Mouse (Mus musculus): ENCODE data around the gene Dhps. TPM values are rescaled to one million over a fixed set of nuclear protein-coding genes. Genes with fewer than 3 reads are reported as not detected.
A peak's percentile ranks its signal among the peaks of the same experiment; 100 is the strongest.
"Not testable (repeated sequence)": the region's sequence is repeated elsewhere in the genome, so short reads cannot be mapped to it uniquely, and the experiment has no call there.

The Dhps gene
- total RNA-seq, 2 experiments from 2014 or later = 18.6 to 20.3 TPM

DNA sequence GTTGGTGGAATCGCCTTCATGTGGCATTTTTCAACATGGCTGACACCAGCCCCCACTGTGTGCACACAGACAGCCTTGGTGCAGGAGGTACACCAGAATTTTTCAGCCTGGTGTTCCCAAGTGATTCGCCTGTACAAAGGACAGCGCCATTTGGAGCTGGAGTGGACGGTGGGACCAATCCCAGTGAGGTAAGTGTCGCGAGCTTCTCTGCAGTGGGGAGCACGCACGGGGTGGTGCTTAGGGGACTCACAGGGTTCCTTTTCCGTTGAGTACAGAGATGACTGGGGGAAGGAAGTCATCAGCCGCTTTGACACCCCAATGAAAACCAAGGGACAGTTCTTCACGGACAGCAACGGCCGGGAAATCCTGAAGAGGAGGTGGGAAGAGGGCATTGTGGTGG, 23.5 kb downstream of the Dhps start:
- no peak for DNase-seq

DNA sequence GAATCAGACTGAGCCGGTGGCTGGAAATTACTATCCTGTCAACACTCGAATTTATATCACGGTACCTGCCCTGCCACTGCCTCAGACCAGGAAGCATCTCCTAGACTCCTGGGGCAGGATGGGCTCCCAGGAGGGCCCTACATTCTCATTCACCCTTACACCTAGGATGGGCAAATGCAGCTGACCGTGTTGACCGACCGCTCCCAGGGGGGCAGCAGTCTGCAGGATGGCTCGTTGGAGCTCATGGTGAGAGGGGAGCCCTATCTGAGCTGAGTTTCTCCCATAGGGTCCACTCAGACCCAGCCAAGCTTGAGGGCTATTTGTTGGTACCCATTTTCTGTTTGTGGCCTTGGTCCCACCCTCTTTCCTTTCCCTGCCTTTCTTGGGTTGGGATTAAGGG, 24.0 kb downstream of the Dhps start:
- DNase-seq = no peak

- no peak for DNase-seq
Observed at GRCm38 (mm10) chr8:85096196-85096595, 24.6 kb downstream of the Dhps start.

DNA sequence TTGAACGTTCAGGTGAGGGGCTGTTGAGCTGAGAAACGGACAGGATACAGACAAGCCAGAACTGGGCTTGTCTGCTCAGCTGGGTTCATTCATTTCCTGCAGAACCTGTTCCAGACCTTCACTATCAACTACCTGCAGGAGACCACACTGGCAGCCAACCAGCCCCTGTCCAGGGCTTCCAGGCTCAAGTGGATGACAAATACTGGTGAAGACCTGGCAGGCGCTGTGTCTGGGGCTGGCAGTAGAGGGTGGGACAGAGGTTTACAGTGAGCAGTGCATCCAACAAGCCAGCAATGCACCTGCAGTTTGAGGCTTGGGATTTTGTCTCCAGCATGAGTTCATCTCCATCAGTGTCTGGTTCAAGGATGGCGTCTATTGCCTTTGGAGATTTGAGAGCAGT, 25.3 kb downstream of the Dhps start:
- DNase-seq = no peak

DNA sequence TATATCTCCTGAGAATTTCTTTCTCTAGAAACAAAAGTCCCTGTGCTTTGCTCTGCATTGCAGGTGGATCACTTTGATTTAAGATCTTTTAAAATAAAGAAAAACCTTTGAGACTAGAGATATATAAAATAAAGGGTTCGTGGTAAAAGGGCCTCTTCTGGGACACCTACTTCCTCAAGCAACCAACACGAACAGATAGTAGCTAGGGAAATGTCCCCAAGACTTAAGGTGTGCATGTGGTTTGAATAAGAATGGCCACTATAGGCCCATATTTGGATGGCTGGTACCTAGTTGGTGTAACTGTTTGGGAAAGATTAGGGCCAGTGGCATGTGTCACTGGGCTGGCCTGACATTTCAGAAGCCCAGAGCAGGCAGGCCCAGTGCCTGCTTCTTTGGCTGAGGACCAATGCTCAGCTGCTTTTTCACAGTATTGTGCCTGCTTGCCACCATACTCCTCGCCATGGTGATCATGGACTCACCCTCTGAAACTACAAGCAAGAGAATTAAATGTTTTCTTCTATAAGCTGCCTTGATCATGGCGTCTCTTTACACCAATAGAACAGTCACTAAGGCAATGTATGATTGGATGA, 28.6 kb downstream of the Dhps start:
- DNase-seq = no peak

- no peak for DNase-seq
Observed at GRCm38 (mm10) chr8:85113241-85113640, 41.7 kb downstream of the Dhps start.

GRCm38 (mm10) chr8:85115501-85115900, 43.9 kb downstream of the Dhps start:
- no peak for DNase-seq

DNA sequence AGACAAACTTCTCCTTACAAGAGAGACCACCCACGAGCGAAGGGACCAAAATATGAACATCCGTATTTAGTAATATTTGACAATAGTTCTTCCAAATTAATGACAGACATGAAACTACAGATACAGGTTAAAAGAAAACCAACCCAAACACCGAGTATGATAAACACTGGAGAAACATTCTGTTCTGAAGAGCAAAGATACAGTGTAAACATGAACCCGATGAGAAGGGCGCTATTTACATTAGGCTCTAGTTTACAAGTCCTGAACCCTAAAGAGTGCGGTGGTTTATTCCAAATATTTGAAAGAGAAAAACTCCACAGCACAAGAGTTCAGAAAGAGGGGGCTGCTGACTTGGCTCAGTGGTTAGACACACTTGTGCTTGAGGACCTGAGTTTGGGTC, 45.4 kb downstream of the Dhps start:
- DNase-seq = no peak

DNA sequence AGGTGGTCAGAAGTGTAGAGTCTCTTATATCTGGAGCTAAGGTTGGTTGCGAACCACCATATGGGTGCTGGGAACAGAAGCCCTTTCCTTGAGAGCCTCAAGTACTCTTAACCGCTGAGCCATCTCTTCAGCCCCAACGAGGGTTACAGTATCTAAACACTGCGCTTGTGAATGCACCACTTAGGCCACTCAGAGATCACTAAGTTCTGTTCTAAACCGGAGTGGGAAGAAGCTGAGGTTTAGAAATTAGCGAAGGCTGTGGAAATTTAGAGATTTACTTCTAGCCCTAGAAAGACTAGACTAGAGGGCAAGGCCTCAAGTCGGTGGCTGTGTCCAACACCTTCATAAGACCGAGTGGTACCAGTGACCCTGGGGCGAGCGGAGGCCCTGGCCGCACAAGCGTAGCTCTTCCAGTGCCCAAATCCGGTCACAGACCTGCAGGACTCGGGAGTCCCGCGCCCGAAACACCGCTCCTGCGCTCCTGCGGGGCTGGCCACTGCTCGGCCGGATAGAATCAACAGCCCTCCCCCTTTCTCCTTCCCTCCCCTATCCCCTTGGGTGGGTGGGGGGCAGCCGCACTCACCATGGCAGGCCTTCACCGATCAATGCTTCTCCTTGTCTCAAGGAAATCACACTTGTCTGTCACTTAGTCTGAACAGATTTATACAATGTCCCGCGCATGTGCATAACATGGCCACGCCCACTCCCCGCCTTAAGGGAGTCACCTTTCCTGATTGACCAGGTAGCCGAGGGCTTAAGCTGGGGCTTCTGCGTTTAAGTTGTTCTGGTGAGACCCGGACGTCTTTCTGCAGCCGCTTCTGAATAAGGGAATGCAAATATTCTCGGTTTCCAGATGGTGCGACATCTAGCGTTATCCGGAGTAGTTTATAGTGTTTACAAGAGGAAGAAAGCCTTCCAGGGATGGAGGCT, 47.8 kb downstream of the Dhps start:
- DNase-seq = peak; percentile 47

DNA sequence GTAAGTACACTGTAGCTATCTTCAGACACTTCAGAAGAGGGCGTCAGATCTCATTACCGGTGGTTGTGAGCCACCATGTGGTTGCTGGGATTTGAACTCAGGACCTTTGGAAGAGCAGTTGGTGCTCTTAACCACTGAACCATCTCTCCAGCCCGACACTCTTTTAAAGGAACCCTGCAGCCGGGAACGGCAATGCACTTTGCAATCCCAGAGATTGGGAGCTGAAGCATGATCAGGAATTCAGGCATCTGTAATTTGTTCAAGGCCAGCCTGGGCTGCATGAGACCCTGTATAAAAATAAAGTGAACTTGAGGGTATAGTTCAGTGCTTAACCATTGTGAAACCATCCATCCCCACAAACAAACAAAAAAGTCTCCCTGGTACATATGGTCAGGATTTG, 48.7 kb downstream of the Dhps start:
- DNase-seq = not testable (repeated sequence)

- DNase-seq = no peak
Observed at GRCm38 (mm10) chr8:85122995-85123394, 51.4 kb downstream of the Dhps start, which contains the start of gene Zfp791. Gene Zfp791, minus strand, starts transcription at chr8:85123095.

DNA sequence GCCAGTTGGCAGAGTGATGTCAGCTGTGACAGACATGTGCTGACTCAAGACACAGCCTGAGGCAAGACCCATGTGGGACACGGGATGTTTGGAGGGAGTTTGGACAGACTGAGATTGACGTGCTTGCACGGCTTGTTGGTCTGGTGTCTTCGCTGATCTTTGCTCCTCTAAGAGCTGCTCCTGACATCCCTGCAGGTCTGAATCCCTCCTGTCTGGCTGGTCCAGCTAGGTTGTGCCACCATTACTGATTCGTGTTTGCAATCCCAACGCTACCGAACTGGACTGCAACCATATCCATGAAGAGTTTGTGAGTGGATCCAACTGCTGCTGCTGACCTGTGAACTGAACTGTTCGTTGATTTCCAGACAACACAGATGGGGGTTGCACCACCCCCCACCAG, 52.1 kb downstream of the Dhps start:
- DNase-seq = no peak

Small RNA genes lying within 50 kb of the gene (microRNA-seq; reads per million reads assigned to microRNA genes)
- gene Gm23388 (ENCODE audit: borderline replicate concordance in 2 of 2) (0 to 1.5 reads per million in 2 experiments), gene Mir7070 (ENCODE audit: borderline replicate concordance in 2 of 2) (0 reads per million in 2 experiments)

Other genes with a start within 250 kb of the Dhps start
- 1 to 10 TPM; 9.5 to 9.6 TPM for gene Dand5, start 248.9 kb upstream of the Dhps start, total RNA-seq (2021)
- gene Gadd45gip1, start 240.2 kb upstream of the Dhps start, total RNA-seq (2021) = 10 to 100 TPM; 20.5 to 22.6 TPM
- 100 to 1,000 TPM; 134 TPM for gene Rad23a, start 231.1 kb upstream of the Dhps start, total RNA-seq (2021)
- 100 to 1,000 TPM; 178 to 214 TPM for gene Calr, start 224.8 kb upstream of the Dhps start, total RNA-seq (2021)
- gene Farsa, start 214.8 kb upstream of the Dhps start, total RNA-seq (2021) = 10 to 100 TPM; 21.2 to 24.2 TPM
- gene Syce2, start 199.6 kb upstream of the Dhps start, total RNA-seq (2021) = 1 to 10 TPM in 1 of 2 experiments, under 1 TPM in 1; 0.95 to 1.2 TPM
- 10 to 100 TPM; 34.7 to 34.8 TPM for gene Gcdh, start 177.8 kb upstream of the Dhps start, total RNA-seq (2021)
- not detected for gene Klf1, start 169.8 kb upstream of the Dhps start, total RNA-seq (2021)
- 1 to 10 TPM; 4.5 to 5.7 TPM for gene Dnase2a, start 163.2 kb upstream of the Dhps start, total RNA-seq (2021)
- gene Mast1, start 134.4 kb upstream of the Dhps start, total RNA-seq (2021) = not detected
- not detected for gene Rtbdn, start 124.8 kb upstream of the Dhps start, total RNA-seq (2021)
- gene Gm49661, start 102.3 kb upstream of the Dhps start, total RNA-seq (2021) = not detected
- 100 to 1,000 TPM; 192 to 200 TPM for gene Prdx2, start 102.2 kb upstream of the Dhps start, total RNA-seq (2021)
- gene Rnaseh2a, start 102.0 kb upstream of the Dhps start, total RNA-seq (2021) = 10 to 100 TPM; 22.2 to 24.7 TPM
- gene Junb, start 93.0 kb upstream of the Dhps start, total RNA-seq (2021) = 1 to 10 TPM; 5.1 to 6.9 TPM
- gene Hook2, start 81.2 kb upstream of the Dhps start, total RNA-seq (2021) = 1 to 10 TPM; 1.1 to 1.3 TPM
- gene Best2, start 57.2 kb upstream of the Dhps start, total RNA-seq (2021) = not detected
- 10 to 100 TPM; 45.6 to 48.2 TPM for gene Asna1, start 46.5 kb upstream of the Dhps start, total RNA-seq (2021)
- 10 to 100 TPM; 66.5 to 69.4 TPM for gene Trir, start 44.9 kb upstream of the Dhps start, total RNA-seq (2021)
- 10 to 100 TPM; 23.5 to 27.9 TPM for gene Tnpo2, start 34.8 kb upstream of the Dhps start, total RNA-seq (2021)
- gene Fbxw9, start 11.7 kb upstream of the Dhps start, total RNA-seq (2021) = 1 to 10 TPM; 1.8 to 2.2 TPM
- not detected for gene Gm5741, start 3.8 kb upstream of the Dhps start, total RNA-seq (2021)
- gene Wdr83os, start 9.0 kb downstream of the Dhps start, total RNA-seq (2021) = 10 to 100 TPM; 39.8 to 43.1 TPM
- 10 to 100 TPM; 14.9 to 21.8 TPM for gene Wdr83, start 9.5 kb downstream of the Dhps start, total RNA-seq (2021)
- 10 to 100 TPM in 1 of 2 experiments, 1 to 10 TPM in 1; 7.3 to 12.6 TPM for gene Man2b1, start 11.5 kb downstream of the Dhps start, total RNA-seq (2021)
- gene Zfp791, start 51.3 kb downstream of the Dhps start, total RNA-seq (2021) = 1 to 10 TPM in 1 of 2 experiments, under 1 TPM in 1; 1.00 to 1.4 TPM
- gene Cks1brt, start 80.2 kb downstream of the Dhps start, total RNA-seq (2021) = not detected
- gene Olfr371, start 154.2 kb downstream of the Dhps start, total RNA-seq (2021) = not detected
- gene Orc6, start 227.9 kb downstream of the Dhps start, total RNA-seq (2021) = 1 to 10 TPM; 4.7 to 4.9 TPM
- 10 to 100 TPM; 47.0 to 48.0 TPM for gene Vps35, start 228.0 kb downstream of the Dhps start, total RNA-seq (2021)